Mouse (Mus musculus) myocyte (in vitro differentiated cells): ENCODE data around the gene Snapc2. TPM values are rescaled to one million over a fixed set of nuclear protein-coding genes. Genes with fewer than 3 reads are reported as not detected.

Experiments
- H3K27me3 ChIP-seq: one replicate; pipeline ENCODE4 v1.6.1; 2011; ENCODE audit not compliant: control insufficient read depth, insufficient read depth, insufficient read length
- H3K36me3 ChIP-seq: one replicate; pipeline ENCODE4 v1.6.1; 2011; ENCODE audit not compliant: control insufficient read depth, insufficient read depth
- H3K4me2 ChIP-seq: one replicate; pipeline ENCODE4 v1.6.1; 2011; ENCODE audit warnings: low read depth, control low read depth
- H3K4me3 ChIP-seq: one replicate; pipeline ENCODE4 v1.5.1; 2011; ENCODE audit warnings: mild to moderate bottlenecking, control low read depth, moderate library complexity
- H3K79me2 ChIP-seq: one replicate; pipeline ENCODE4 v1.6.1; 2011; ENCODE audit not compliant: control insufficient read depth, insufficient read depth
- H3ac ChIP-seq: one replicate; pipeline ENCODE4 v1.6.1; 2011; ENCODE audit not compliant: control insufficient read depth, insufficient read length
- CEBPB ChIP-seq: IDR thresholded peaks from 2 replicates; pipeline ENCODE4 v1.6.1; 2011; ENCODE audit warnings: mild to moderate bottlenecking, moderate library complexity; ENCODE audit not compliant: poor library complexity, insufficient read depth, severe bottlenecking
- E2F4 ChIP-seq: IDR thresholded peaks from one replicate; pipeline ENCODE4 v1.6.1; 2011; ENCODE audit warnings: mild to moderate bottlenecking, control low read depth, moderate library complexity; ENCODE audit not compliant: insufficient read depth
- MAX ChIP-seq: IDR thresholded peaks from one replicate; pipeline ENCODE4 v1.6.1; 2011; ENCODE audit warnings: low read depth, mild to moderate bottlenecking, control low read depth
- MYOD1 ChIP-seq, 3 experiments: IDR thresholded peaks; one replicate each; pipeline ENCODE4 v1.6.1; 2011; ENCODE audit warnings: control low read depth in 2 of 3, low read depth in 2 of 3, mild to moderate bottlenecking in 2 of 3, moderate library complexity in 1 of 3; ENCODE audit not compliant: insufficient read length in 2 of 3, control insufficient read depth in 1 of 3
- MYOG ChIP-seq, 3 experiments: IDR thresholded peaks; one replicate each; pipeline ENCODE4 v1.6.1; 2011; ENCODE audit warnings: control low read depth in 2 of 3, low read depth in 2 of 3, mild to moderate bottlenecking in 2 of 3; ENCODE audit not compliant: insufficient read length in 2 of 3, control insufficient read depth in 1 of 3, insufficient read depth in 1 of 3
- POLR2A ChIP-seq: IDR thresholded peaks from one replicate; pipeline ENCODE4 v1.6.1; 2011; ENCODE audit warnings: low read depth, mild to moderate bottlenecking, control low read depth, moderate library complexity; ENCODE audit not compliant: insufficient read length
- POLR2AphosphoS2 ChIP-seq: IDR thresholded peaks from one replicate; pipeline ENCODE4 v1.6.1; 2011; ENCODE audit warnings: low read depth, control low read depth; ENCODE audit not compliant: insufficient read length
- REST ChIP-seq: IDR thresholded peaks from one replicate; pipeline ENCODE4 v1.6.1; 2011; ENCODE audit warnings: mild to moderate bottlenecking, control low read depth, moderate library complexity; ENCODE audit not compliant: insufficient read depth, insufficient read length
- SRF ChIP-seq: IDR thresholded peaks from one replicate; pipeline ENCODE4 v1.6.1; 2011; ENCODE audit warnings: low read depth; ENCODE audit not compliant: control insufficient read depth, insufficient read length
- TCF12 ChIP-seq: IDR thresholded peaks from one replicate; pipeline ENCODE4 v1.6.1; 2011; ENCODE audit warnings: mild to moderate bottlenecking, control low read depth; ENCODE audit not compliant: poor library complexity, insufficient read depth, severe bottlenecking
- TCF3 ChIP-seq: IDR thresholded peaks from one replicate; pipeline ENCODE4 v1.6.1; 2011; ENCODE audit warnings: low read depth, control low read depth; ENCODE audit not compliant: insufficient read length
- USF1 ChIP-seq: IDR thresholded peaks from one replicate; pipeline ENCODE4 v1.6.1; 2011; ENCODE audit warnings: low read depth, mild to moderate bottlenecking, control low read depth, moderate library complexity
- polyA plus RNA-seq: library from polyadenylated mRNA; unstranded; fragments of >200 nt; fragmentation: generic; extraction: Trizol; gene quantifications from one replicate; pipeline ENCODE4 v1.2.1, GENCODE M21; 2012; ENCODE audit warnings: missing spikeins

Snapc2 gene
- polyA plus RNA-seq, 1 experiment, result 36.2 TPM

DNA sequence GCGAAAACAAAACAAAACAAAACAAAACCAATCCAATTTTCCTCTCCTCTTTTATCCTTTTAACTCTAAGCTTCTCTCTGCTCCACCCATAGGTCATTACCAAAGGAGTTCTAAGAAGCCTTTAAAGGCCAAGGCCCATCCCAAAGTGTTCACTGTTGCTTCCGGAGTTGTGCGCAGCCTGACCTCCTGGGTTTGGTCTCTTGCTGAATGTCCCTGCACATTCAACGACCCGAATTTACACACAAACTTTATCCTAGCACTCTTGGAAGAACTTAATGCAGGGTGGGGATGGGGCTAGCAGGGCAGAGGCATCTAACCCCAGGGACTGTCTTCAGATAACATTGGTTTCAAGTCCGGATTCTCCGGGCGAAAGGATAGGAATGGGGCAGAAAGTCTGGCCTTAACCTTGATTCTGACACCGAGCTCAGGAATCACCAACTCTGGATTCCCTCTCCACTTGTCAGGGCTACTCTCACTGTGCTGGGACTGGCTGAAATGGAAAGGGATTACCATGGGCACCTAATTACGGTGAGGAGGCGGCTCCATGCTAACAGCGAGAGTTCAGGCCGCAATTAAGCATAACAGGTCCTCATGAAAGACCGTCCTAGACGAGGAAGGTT is 15.0 kb upstream of the Snapc2 start:
- TF ChIP-seq MYOD1 (IDR thresholded peaks at IDR 0.05; ENCODE audit: control insufficient read depth in 1 of 3, insufficient read length in 2 of 3, low read depth in 2 of 3) (no peak), REST (no peak), TCF3 (no peak), TCF12 (no peak), MAX (no peak), POLR2A (no peak)
- H3K4me3 ChIP-seq, result peak overlapping the region; percentile 89
- H3K27me3 ChIP-seq, result no peaks in the 10 kb centered on the region
- H3K4me2 ChIP-seq, result peak overlapping the region; percentile 91
- H3K36me3 ChIP-seq, result peaks cover 6% of the 10 kb centered on the region
- peak overlapping the region; percentile 76 for H3ac ChIP-seq
- peaks cover 31% of the 10 kb centered on the region for H3K79me2 ChIP-seq

GRCm38 (mm10) chr8:4238434-4239192 is 14.3 kb upstream of the Snapc2 start, which contains the start of the genes Map2k7 and Gm49320:
Gene Map2k7 (plus strand): TSS chr8:4238740.
Gene Gm49320 (plus strand): TSS chr8:4238865.
- Histone ChIP-seq H3K27me3 (no peaks in the 10 kb centered on the region), H3K4me3 (peak within 1 kb of the TSS; percentile 89), H3K36me3 (peaks cover 6% of the 10 kb centered on the region), H3K79me2 (peaks cover 31% of the 10 kb centered on the region), H3K4me2 (peak within 1 kb of the TSS; percentile 91), H3ac (peak within 1 kb of the TSS; percentile 76)
- TF ChIP-seq CEBPB (no peak), TCF3 (no peak), MYOG (IDR thresholded peaks at IDR 0.05; ENCODE audit: control insufficient read depth in 1 of 3, insufficient read depth in 1 of 3, insufficient read length in 2 of 3, low read depth in 2 of 3) (peak in 2 of 3 experiments; percentile 39 to 46), POLR2AphosphoS2 (peak; percentile 96), POLR2A (peak; percentile 78), USF1 (no peak), REST (no peak), SRF (peak; percentile 64), TCF12 (no peak), MAX (no peak), E2F4 (no peak), MYOD1 (IDR thresholded peaks at IDR 0.05; ENCODE audit: control insufficient read depth in 1 of 3, insufficient read length in 2 of 3, low read depth in 2 of 3) (peak in 1 of 3 experiments; percentile 65)

DNA sequence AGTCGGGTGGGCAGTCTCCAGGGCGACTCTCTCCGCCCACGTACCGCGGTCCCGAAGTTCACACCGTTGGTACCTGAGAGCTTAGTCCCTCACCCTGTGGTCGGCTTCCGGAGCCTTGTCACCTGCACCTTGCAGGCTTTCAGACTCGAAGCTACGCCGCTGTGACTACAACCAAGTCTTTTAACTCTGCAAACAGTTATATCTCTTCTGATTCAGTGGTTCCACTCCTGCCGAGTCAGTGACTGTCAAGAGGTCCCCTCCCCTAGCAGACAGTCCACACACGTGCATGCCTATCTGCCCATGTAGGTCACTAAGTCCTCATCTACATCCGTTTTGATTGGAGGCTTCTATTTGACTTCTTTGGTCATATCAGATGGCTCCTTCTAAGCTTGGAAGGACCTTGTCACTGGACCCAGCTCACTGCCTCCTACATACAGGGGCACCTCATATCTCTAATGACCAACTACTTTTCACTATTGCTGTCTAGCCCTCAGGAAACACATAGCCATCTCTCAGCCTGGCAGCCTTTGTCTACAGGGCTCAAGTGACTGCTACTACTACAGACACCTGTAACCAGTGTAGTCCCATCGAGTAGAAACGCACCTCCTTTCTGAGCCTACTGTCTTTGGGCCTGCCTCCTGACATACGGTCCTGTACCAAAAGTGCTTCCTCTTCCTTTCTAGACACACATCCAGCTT is 13.5 kb upstream of the Snapc2 start:
- TF ChIP-seq TCF12 (no peak), POLR2AphosphoS2 (peak; percentile 15), USF1 (no peak), TCF3 (no peak), E2F4 (no peak), CEBPB (no peak), POLR2A (no peak), MYOD1 (IDR thresholded peaks at IDR 0.05; ENCODE audit: control insufficient read depth in 1 of 3, insufficient read length in 2 of 3, low read depth in 2 of 3) (no peak)
- peaks cover 31% of the 10 kb centered on the region for H3K79me2 ChIP-seq
- peak overlapping the region; percentile 89 for H3K4me3 ChIP-seq
- H3K4me2 ChIP-seq, result peak overlapping the region; percentile 79
- peaks cover 6% of the 10 kb centered on the region for H3K36me3 ChIP-seq
- peak overlapping the region; percentile 76 for H3ac ChIP-seq
- no peaks in the 10 kb centered on the region for H3K27me3 ChIP-seq

DNA sequence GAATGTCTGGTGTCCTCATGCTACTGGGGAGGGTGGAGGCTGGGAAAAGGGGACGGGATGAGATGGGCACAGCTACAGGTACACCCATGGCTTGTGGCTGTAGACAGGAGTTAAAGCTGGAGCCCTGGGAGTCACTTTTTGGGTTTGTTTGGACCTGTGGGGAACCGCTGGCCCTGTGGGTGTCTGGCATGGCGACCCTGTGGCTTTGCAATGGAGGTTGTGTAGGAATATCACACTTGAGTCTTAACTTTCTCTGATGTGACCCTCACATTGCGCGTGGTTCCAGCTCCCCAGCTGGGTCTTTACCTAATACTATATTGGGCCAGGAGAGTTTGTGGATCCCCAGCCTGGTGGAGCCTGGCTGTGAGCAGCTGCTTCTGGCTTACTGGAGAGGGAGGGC is 7.8 kb upstream of the Snapc2 start:
- peaks cover 11% of the 10 kb centered on the region for H3K36me3 ChIP-seq
- H3ac ChIP-seq, result no peak overlapping the region
- H3K4me3 ChIP-seq, result no peak overlapping the region
- TF ChIP-seq SRF (no peak), REST (no peak), POLR2A (no peak), CEBPB (no peak)
- H3K27me3 ChIP-seq, result no peaks in the 10 kb centered on the region
- H3K79me2 ChIP-seq, result peaks cover 20% of the 10 kb centered on the region
- no peak overlapping the region for H3K4me2 ChIP-seq

GRCm38 (mm10) chr8:4245737-4246136 is 7.1 kb upstream of the Snapc2 start:
- Histone ChIP-seq H3K4me3 (no peak overlapping the region), H3K36me3 (peaks cover 11% of the 10 kb centered on the region), H3ac (no peak overlapping the region), H3K79me2 (peaks cover 13% of the 10 kb centered on the region), H3K4me2 (no peak overlapping the region), H3K27me3 (no peaks in the 10 kb centered on the region)
- no peak for TF ChIP-seq MYOD1 (IDR thresholded peaks at IDR 0.05; ENCODE audit: control insufficient read depth in 1 of 3, insufficient read length in 2 of 3, low read depth in 2 of 3)
- no peak for TF ChIP-seq E2F4
- no peak for TF ChIP-seq POLR2AphosphoS2
- TF ChIP-seq REST, result no peak
- no peak for TF ChIP-seq CEBPB
- TF ChIP-seq MAX, result no peak
- no peak for TF ChIP-seq MYOG (IDR thresholded peaks at IDR 0.05; ENCODE audit: control insufficient read depth in 1 of 3, insufficient read depth in 1 of 3, insufficient read length in 2 of 3, low read depth in 2 of 3)
- TF ChIP-seq SRF, result no peak
- TF ChIP-seq TCF12, result no peak
- TF ChIP-seq USF1, result no peak
- no peak for TF ChIP-seq POLR2A
- TF ChIP-seq TCF3, result no peak
